Mouse (Mus musculus): ENCODE measurements around the gene Gm37240.

Gene Gm37240

GRCm38 (mm10) chr3:84841271-84841670 lies 1046.0 kb downstream of the Gm37240 start:
- no peak for DNase-seq (ENCODE audit: low spot score in 2 of 2)

DNA sequence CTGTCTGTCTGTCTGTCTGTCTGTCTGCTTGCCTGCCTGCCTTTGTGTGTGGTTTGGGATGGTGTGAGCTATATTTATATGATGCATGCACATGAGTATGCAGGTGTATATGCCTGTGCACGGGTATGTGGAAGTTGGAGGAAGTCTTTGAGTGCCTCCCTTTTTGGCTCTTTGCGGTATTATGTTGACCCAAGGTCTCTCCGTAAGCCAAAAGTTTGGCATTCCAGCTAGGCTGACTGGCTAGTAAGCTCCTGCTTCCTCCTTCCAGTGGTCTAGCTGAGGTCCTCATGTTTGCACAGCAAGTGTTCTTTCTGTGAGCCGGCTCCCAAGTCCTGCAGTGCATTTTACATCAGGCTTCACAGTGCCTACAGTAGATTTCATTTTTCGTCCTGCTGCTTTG lies 1047.8 kb downstream of the Gm37240 start:
- no peak for DNase-seq (ENCODE audit: low spot score in 2 of 2)

GRCm38 (mm10) chr3:84837984-84838383 lies 1049.3 kb downstream of the Gm37240 start:
- DNase-seq (ENCODE audit: low spot score in 2 of 2): no peak

GRCm38 (mm10) chr3:84836029-84836428 lies 1051.3 kb downstream of the Gm37240 start:
- no peak for DNase-seq (ENCODE audit: low spot score in 2 of 2)

- no peak for DNase-seq (ENCODE audit: low spot score in 2 of 2)
Measured at GRCm38 (mm10) chr3:84829366-84829765, 1058.0 kb downstream of the Gm37240 start.

- DNase-seq (ENCODE audit: low spot score in 2 of 2): no peak
Measured at GRCm38 (mm10) chr3:84827617-84828016, 1059.7 kb downstream of the Gm37240 start.

DNA sequence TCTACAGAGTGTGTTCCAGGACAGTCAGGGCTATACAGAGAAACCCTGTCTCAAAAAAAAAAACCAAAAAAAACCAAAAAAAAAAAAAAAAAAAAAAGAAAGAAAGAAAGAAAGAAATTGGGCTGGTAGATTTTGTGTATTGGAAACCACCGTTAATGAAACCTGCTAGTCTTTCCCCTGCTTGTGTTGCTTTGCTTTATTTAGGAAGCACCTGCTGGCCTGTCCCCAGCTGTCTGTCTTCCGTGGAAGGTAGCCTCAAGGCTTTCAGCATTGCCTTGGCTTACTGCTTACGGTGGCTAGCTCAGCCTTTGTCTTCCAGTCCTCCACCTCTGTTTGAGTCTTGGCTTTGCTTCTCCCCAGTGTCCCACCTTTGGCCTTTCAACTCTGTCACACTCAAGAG lies 1060.4 kb downstream of the Gm37240 start:
- DNase-seq (ENCODE audit: low spot score in 2 of 2): no peak

DNA sequence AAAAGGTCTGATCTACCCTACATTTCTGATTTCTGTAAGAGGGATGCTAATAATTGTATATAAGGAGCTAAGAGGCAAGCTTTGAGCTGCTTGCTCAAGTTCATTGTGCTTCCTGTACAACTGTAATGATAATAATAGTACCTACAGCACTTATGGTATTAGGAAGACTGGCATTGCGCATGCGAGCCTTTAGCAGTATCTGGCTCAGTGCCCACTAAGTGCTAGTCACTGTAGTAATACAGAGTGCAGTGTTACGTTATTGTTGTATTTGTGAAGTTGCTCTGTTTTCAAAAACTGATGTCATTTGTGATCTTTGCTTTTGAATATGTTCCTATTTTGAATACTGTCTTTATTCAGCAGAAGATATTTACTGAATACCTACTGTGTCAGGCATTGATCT lies 1060.9 kb downstream of the Gm37240 start:
- no peak for DNase-seq (ENCODE audit: low spot score in 2 of 2)

- DNase-seq (ENCODE audit: low spot score in 2 of 2): no peak
Measured at GRCm38 (mm10) chr3:84825990-84826389, 1061.3 kb downstream of the Gm37240 start.

DNA sequence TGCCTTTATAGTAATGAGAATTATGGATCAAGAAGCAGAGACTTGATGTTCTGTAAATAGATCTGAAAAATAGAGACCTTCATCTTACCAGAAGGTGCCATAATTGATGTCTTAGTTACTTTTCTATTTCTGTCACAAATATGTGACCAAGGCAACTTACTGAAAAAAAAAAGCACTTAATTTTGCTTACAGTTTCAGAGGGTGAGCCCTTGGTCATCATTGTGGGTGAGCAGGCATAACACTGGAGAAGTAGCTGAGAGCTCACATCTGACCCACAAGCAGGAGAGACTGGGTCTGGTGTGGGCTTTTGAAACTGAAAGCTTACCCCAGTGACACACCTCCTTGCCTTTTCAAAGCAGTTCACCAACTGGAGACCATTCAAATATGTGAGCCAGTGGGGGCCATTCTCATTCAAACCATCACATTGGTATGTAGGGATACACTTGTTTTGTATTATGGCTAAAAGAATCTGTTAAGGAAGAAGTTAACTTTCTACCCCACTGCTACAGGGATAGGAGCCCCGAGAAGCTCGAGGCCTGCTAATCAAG lies 1066.6 kb downstream of the Gm37240 start:
- DNase-seq (ENCODE audit: low spot score in 2 of 2): no peak

DNA sequence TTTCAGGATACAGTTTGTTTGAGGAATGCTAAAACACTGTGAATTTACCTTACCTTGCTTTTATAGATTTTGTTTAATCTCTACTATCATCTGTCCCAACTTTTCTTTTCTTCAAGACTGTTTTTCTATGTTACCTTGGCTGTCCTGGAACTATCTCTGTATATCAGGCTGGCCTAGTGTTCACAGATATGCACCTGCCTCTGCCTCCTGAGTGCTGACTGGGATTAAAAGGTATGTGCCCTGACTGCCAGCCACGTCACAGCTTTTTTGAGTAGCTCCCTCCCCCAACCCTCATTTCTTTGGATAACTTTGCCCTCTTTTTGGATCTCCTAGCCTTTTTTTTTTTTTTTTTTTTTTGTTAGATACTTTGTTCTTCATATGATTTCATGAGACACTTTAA lies 1070.4 kb downstream of the Gm37240 start:
- no peak for DNase-seq (ENCODE audit: low spot score in 2 of 2)

GRCm38 (mm10) chr3:84815461-84815860 lies 1071.9 kb downstream of the Gm37240 start:
- DNase-seq (ENCODE audit: low spot score in 2 of 2): peak; percentile 23 to 64

DNA sequence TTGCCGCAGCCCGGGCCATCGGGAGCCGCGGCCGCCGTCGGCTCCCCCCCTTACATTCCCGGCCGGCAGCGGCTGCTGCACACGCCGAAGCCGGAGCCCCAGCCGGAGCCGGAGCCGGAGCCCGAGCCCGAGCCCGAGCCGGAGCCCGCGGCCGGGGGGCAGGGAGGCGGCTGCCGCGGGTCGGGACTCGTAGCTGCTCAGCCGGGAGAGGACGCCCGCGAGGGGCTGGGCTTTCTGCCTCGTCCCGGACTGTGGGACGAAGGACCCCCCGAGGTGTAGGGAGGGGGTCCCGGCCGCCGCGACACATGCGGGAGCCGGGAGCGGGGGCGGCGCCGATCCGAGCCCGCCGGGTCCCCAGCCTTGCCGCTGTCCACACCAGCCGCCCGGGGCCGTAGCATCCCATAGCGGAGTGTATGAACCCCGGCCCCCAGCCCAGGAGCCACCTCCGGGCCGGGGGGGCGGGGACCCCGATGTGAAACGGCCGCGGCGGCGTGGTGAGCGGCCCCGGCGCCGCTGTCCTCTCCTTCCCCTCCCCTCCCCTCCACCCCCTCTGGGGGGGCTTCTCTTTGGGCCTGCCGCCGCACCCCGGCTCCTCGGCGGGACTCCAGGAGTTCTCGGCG lies 1072.4 kb downstream of the Gm37240 start, which contains the start of gene Fbxw7:
TSS of gene Fbxw7 (plus strand) at position 507 of the 620 bp plus-strand sequence.
- DNase-seq (ENCODE audit: low spot score in 2 of 2): peak in 1 of 2 experiments; percentile 21

DNA sequence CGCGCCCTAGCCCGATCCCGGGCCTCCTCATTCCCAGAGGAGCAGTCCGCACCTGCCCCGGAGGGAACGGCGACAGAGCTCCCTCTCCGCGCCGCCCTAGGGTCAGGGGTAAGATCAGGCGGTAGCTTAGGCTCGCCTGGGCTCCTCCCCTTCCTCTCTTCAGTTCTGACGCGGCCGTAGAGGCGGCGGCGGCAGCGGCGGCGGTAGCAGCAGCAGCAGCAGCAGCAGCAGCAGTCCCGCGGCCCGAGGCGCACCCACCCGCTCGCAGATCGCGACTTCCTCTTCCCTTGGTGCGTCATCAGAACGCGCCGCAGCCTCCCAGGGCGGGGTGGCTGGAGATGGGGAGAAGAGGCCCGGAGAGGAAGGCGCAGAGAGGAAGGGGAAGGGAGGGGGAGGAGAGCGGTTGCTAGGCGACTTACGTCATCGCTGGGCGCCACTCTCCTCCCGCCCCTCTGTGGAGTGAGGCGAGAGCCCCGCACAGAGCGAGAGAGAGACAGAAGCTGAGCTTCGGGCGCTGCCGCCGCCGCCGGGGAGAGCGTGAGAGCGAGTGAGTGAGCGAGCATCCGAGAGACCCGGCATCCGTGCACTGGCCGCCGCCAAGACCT lies 1073.1 kb downstream of the Gm37240 start:
- DNase-seq (ENCODE audit: low spot score in 2 of 2): peak; percentile 99 to 100

GRCm38 (mm10) chr3:84813436-84814156 lies 1073.7 kb downstream of the Gm37240 start:
- no peak for DNase-seq (ENCODE audit: low spot score in 2 of 2)

DNA sequence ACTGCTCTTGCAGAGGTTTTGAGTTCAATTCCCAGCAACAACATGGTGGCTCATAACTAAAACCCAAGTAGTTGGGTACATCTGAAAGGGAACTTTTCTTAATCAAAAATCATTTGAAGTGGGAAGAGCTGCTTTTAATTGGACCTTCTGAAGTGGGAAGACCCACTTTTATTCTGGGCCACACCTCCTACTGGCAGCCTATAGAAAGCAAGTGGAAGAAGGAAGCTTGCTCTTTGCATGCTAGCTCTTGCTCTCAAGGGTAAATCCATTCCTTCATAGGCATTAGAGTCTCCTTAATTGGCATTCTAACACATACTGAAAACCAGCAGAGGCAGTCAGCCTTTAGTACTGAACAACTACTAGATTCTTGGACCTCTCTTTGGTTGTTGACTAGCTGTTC lies 1076.5 kb downstream of the Gm37240 start:
- DNase-seq (ENCODE audit: low spot score in 2 of 2): no peak

GRCm38 (mm10) chr3:84808906-84809305 lies 1078.4 kb downstream of the Gm37240 start:
- DNase-seq (ENCODE audit: low spot score in 2 of 2): no peak

DNA sequence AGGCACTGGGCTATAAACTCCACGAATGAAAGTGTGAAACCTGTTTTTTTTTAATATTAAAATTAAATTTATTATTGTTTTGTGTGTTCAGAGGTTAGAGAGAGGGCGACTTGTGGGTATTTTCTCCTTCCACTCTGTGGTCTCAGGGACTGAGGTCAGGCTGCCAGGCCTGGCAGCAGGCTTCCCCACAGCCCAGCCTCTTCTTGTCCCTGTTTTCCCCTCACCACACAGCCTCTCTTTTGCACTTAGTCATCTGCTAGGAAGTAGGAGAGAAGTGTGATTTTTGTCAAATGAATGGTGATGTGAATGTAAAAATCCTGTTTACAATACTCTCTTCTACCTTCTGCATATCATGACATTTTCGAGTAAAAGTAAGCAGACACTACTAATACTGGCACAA lies 1079.5 kb downstream of the Gm37240 start:
- no peak for DNase-seq (ENCODE audit: low spot score in 2 of 2)

DNA sequence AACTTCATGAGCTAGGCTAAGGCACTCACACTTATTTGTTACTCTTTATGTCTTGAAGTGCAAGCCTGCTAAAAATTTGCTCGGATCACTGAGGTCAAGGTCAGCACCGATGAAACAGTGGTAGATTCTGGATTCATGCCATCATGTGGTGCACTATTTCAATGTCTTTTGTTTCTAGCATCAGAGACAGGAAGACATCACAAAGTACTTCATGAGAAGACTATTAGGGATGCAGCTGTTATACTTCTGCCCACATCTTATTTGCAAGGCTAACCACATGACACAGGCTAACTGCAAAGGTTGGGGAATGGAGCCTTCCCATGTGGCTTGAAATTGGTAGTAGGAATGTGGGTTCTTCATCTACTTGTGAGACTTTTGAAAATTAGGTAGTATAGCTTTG lies 1081.1 kb downstream of the Gm37240 start:
- no peak for DNase-seq (ENCODE audit: low spot score in 2 of 2)

- no peak for DNase-seq (ENCODE audit: low spot score in 2 of 2)
Measured at GRCm38 (mm10) chr3:84804036-84804435, 1083.3 kb downstream of the Gm37240 start.

DNA sequence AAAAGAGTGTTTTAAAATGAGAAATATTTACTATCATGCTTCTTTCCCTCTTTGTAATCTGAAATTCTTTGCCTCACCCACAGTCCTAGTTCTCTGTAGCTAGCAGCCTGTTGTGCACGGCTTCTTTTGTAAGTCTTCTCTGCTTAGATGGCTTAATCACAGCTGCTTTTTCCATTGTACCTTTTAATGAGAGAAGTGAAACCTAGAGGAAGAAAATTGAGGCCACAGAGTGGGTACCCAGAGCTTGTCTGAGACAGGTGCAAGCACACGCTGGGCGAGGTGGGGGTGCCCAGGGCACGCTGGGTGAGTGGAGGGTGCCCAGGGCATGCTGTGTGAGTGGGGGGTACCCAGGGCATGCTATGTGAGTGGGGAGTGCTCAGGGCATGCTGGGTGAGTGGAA lies 1099.4 kb downstream of the Gm37240 start:
- no peak for DNase-seq (ENCODE audit: low spot score in 2 of 2)

DNA sequence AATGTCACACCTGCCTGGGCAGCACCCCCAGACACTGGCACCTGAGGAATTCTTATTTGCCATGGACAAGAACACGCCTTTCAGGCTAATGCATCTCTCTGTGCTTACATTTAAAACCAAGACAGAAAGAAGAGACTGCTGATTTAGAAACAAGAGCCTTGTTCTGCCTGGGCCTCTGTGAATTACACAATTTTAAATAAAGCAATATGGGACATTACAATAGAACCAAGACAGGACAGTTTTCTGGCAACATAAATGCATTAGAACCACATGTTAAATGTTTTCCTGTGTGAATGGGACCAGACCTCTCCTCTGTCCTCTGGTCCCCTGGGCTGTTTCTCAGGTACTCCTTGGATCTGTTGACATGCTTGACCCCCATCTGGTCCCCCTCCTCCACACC lies 1111.2 kb downstream of the Gm37240 start:
- DNase-seq (ENCODE audit: low spot score in 2 of 2): no peak

GRCm38 (mm10) chr3:84775577-84775976 lies 1111.7 kb downstream of the Gm37240 start:
- DNase-seq (ENCODE audit: low spot score in 2 of 2): no peak
